In genomic region chrX:14356466-14357030, GRCm38 (mm10) we compare ENCODE assay signal across 17 mouse cellular contexts.
A peak's percentile ranks its signal among the peaks of the same experiment; 100 is the strongest.
DNase-seq lines count a peak whose midpoint lies in the region; ATAC-seq lines count a peak whose summit lies in the region.
"Had no signal": no experiment of that assay in that cellular context is flagged by ENCODE, and none has a peak within 500 bp of the region (broad histone marks: within the 10 kb centered on the region; RNA-seq: fewer than 3 reads in every experiment).

No protein-coding gene starts in this region.

- no peak for ATAC-seq in granulocyte monocyte progenitor cell, adult 5-6 weeks (replicated peaks; ENCODE audit: poor library complexity, severe bottlenecking)
- no peak for ATAC-seq in erythroblast, adult 5-6 weeks (replicated peaks; ENCODE audit: low FRiP score, poor library complexity, severe bottlenecking)
- ATAC-seq: forebrain, embryonic 16.5 days; inflammation-experienced regulatory T-cells, adult 6 months; Patski had no signal

- peak; percentile 3 to 16 for DNase-seq in cerebellum, adult 18-20 months
- DNase-seq in cerebellum, adult 8-10 months = no peak
- peak; percentile 24 for DNase-seq in left cerebral cortex, postnatal 4 days
- DNase-seq in left cerebral cortex, postnatal 10 days (ENCODE audit: extremely low spot score in 1 of 2, low spot score in 2 of 2) = no peak
- peak; percentile 43 for DNase-seq in cerebellum, adult 9-11 months
- DNase-seq: adrenal gland, postnatal 10 days; gastrocnemius, postnatal 14 days; heart, adult 11 months; heart, postnatal 4 days; kidney, adult 11 months; kidney, postnatal 14 days; thymus, postnatal 4 days had no signal

- intact Hi-C loops in left cerebral cortex, postnatal 4 days (cut with DNase I) = no loop called here
- intact Hi-C loops in left cerebral cortex, postnatal 10 days (cut with DNase I) = no loop called here

Comparison
In these comparisons a context has a peak if more than half of its experiments do, and no peak if none do; other contexts are left out.
1. DNase-seq: peak in cerebellum, adult 18-20 months (2 of 2), left cerebral cortex, postnatal 4 days (single experiment) and cerebellum, adult 9-11 months (single experiment); none in cerebellum, adult 8-10 months (single experiment) and left cerebral cortex, postnatal 10 days (0 of 2).